16 mouse cellular contexts compared by ENCODE assay signal in genomic region chr8:72371356-72371755, GRCm38 (mm10).
"Had no signal": no experiment of that assay in that cellular context is flagged by ENCODE, and none has a peak within 500 bp of the region (broad histone marks: within the 10 kb centered on the region; RNA-seq: fewer than 3 reads in every experiment).

No protein-coding gene starts in this region.

- H3K4me3 ChIP-seq: neural tube, embryonic 13.5 days; neural tube, embryonic 15.5 days; stomach, embryonic 15.5 days had no signal

- H3K27ac ChIP-seq: neural tube, embryonic 13.5 days; neural tube, embryonic 15.5 days; stomach, embryonic 15.5 days; stomach, postnatal 0 days had no signal

- DNase-seq: retina, postnatal 1 day; right cerebral cortex, adult 18-20 months; right cerebral cortex, postnatal 14 days; right cerebral cortex, postnatal 25 days; right cerebral cortex, postnatal 4 days; spleen, adult 18-20 months; thymus, adult 18-20 months; thymus, adult 2 months; thymus, postnatal 14 days; thymus, postnatal 25 days; thymus, postnatal 36 days; thymus, postnatal 4 days had no signal
